Mouse (Mus musculus) hindbrain, embryonic 16.5 days (tissue): Measurements from ENCODE around the gene Gm20489. TPM values are rescaled to one million over a fixed set of nuclear protein-coding genes. Genes with fewer than 3 reads are reported as not detected.
A peak's percentile ranks its signal among the peaks of the same experiment; 100 is the strongest.

ENCODE experiments used
- ATAC-seq: fragments of 200-750 bp; cut with Nextera tagmentation; 2 replicates; pipeline ENCODE4 v1.8.0; 2017; ENCODE audit warnings: moderate TSS enrichment, moderate library complexity
- H3K27ac ChIP-seq: fragments of 300-500 bp; sonication (generic); 2 replicates; pipeline ENCODE4 v1.5.1; 2014; ENCODE audit warnings: low read depth, mild to moderate bottlenecking, control low read depth, low read length, moderate library complexity
- H3K27me3 ChIP-seq: fragments of 300-500 bp; sonication (generic); replicated peaks from 2 replicates; pipeline ENCODE4 v1.6.1; 2014; ENCODE audit warnings: low read length; ENCODE audit not compliant: control insufficient read depth, insufficient read depth
- H3K36me3 ChIP-seq: fragments of 300-500 bp; sonication (generic); 2 replicates; pipeline ENCODE4 v1.6.1; 2014; ENCODE audit warnings: mild to moderate bottlenecking, low read length, moderate library complexity, mixed read lengths; ENCODE audit not compliant: control insufficient read depth, insufficient read depth
- H3K4me1 ChIP-seq: fragments of 300-500 bp; sonication (generic); 2 replicates; pipeline ENCODE4 v1.6.1; 2014; ENCODE audit warnings: low read depth, low read length; ENCODE audit not compliant: control insufficient read depth, insufficient read depth
- H3K4me2 ChIP-seq: fragments of 300-500 bp; sonication (generic); 2 replicates; pipeline ENCODE4 v1.6.1; 2014; ENCODE audit warnings: mild to moderate bottlenecking, low read length, control low read depth, moderate library complexity
- H3K4me3 ChIP-seq: fragments of 300-500 bp; sonication (generic); 2 replicates; pipeline ENCODE4 v1.5.1; 2014; ENCODE audit warnings: mild to moderate bottlenecking, low read length, control low read depth, moderate library complexity
- H3K9ac ChIP-seq: fragments of 300-500 bp; sonication (generic); 2 replicates; pipeline ENCODE4 v1.6.1; 2014; ENCODE audit warnings: low read depth, mild to moderate bottlenecking, control low read depth, low read length, moderate library complexity
- H3K9me3 ChIP-seq: fragments of 300-500 bp; sonication (generic); 2 replicates; pipeline ENCODE4 v1.6.1; 2014; ENCODE audit warnings: mild to moderate bottlenecking, low read length, moderate library complexity; ENCODE audit not compliant: control insufficient read depth
- WGBS: fragments of 180-500 bp; shearing (Covaris S2); extraction: QIAGEN DNeasy Blood & Tissue Kit; methylation state at CpG from one replicate; pipeline ENCODE4 v1.1.7; 2014; 5-methylcytosine and 5-hydroxymethylcytosine counted together
- polyA plus RNA-seq: library from polyadenylated mRNA; unstranded; fragments of >200 nt; fragmentation: Nextera tagmentation; extraction: Ambion mirVana; gene quantifications from 2 replicates; pipeline ENCODE4 v1.2.1, GENCODE M21; 2015

Gene Gm20489
- polyA plus RNA-seq, 1 experiment from 2014 or later: not detected

DNA sequence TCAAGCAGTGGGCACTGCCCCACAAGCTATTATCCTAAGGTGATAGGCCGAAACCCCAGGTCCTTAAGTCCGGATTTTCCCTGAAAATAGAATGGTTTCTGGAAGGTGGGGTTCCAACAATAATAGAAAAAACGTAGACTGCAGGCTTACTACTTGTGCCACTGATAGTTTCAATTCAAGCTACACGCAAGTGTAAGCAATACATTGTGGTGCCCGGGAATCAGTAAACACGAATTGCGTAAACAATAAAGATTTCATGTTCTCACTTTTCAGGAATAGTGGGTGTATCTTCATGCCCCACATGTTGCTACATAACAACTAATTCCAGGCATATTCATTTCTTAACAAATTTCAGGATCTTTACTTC, 46.0 kb downstream of the Gm20489 start:
- 15% methylated on average over 7 of the region's 7 CpGs for WGBS
- H3K4me1 ChIP-seq: peaks cover 3% of the 10 kb centered on the region; the same call in 1 of the 2 replicates
- no peaks in the 10 kb centered on the region for H3K36me3 ChIP-seq
- no peaks in the 10 kb centered on the region for H3K9me3 ChIP-seq
- H3K27ac ChIP-seq: peak overlapping the region; percentile 72
- H3K4me2 ChIP-seq: peak overlapping the region; percentile 56
- peak overlapping the region; percentile 41 for H3K4me3 ChIP-seq
- H3K9ac ChIP-seq: no peak overlapping the region
- ATAC-seq: no peak
- H3K27me3 ChIP-seq: no peaks in the 10 kb centered on the region

DNA sequence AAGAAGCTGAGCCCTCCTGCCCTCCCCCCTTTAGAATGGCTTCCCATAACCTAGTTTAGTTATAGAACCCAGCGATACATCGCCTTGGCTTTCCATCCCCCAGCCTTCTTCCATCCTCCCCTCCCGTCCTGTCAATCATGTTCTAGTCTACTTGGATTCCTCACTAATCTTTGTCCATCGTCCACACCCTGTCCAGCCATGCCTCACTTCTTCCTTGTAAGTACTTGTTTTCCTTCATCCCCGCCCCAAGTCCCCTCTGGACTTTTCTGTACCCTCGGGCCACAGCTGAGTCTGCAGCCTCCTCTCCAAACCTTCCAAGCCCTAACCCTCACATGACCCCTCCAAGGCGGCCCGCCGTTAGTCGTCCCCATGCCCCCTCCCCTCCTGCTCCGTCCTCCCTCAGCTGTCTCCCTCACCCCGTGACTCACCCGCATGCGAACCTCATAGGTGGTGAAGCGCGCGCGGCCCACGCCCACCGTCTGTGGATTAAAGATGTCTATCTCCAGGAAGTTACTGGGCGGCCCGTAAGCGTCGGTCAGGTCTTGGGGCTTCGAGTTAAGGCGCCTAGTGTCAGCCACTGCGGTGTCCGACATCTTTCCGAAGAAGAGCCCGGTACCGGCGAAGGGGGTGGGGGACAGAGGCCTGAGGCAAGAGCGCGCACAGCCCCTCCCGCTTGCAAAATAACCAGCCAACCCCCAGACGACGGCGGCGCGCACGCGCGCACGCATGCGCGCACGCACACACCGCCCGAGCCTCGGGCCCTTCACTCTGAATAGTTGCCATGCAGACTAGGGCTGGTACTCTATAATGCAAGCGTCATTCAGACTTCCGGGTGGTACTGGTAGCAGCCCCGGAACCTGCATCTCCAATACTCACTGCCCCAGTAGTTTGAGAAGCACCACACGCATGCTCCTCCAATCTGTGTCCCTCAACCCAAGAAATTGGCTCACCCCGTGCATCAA, 46.7 kb downstream of the Gm20489 start, which contains the start of gene Snx12:
Gene Snx12, minus strand, starts transcription at position 730 of the 962 bp plus-strand sequence.
- Histone ChIP-seq H3K36me3 (no peaks in the 10 kb centered on the region), H3K4me3 (peak within 1 kb of the TSS; percentile 56), H3K9ac (peak within 1 kb of the TSS; percentile 62), H3K27ac (peak within 1 kb of the TSS; percentile 82), H3K4me1 (peaks cover 3% of the 10 kb centered on the region; the same call in 1 of the 2 replicates), H3K4me2 (peak within 1 kb of the TSS; percentile 58), H3K27me3 (no peaks in the 10 kb centered on the region), H3K9me3 (no peaks in the 10 kb centered on the region)
- 13% methylated on average over 55 of the region's 55 CpGs for WGBS
- ATAC-seq: peak; percentile 99

Other genes with a start within 250 kb of the Gm20489 start
- 0.11 TPM in 1 of 2 replicates, not detected in the other for gene Tex11, start 209.4 kb downstream of the Gm20489 start, polyA plus RNA-seq
- gene Slc7a3, start 183.0 kb downstream of the Gm20489 start, polyA plus RNA-seq: 10.2 and 13.4 TPM in 2 replicates
- gene Snx12, start 46.5 kb downstream of the Gm20489 start, polyA plus RNA-seq: 43.3 and 52.5 TPM in 2 replicates
- 0.70 and 1.1 TPM in 2 replicates for gene Foxo4, start 14.5 kb downstream of the Gm20489 start, polyA plus RNA-seq
- gene Gm614, start 5.0 kb downstream of the Gm20489 start, polyA plus RNA-seq: not detected in 2 replicates
- 6.8 and 7.9 TPM in 2 replicates for gene Il2rg, start 768 bp downstream of the Gm20489 start, polyA plus RNA-seq
- 17.6 and 25.2 TPM in 2 replicates for gene Med12, start 5.0 kb upstream of the Gm20489 start, polyA plus RNA-seq
- 88.0 and 92.3 TPM in 2 replicates for gene Nlgn3, start 30.1 kb upstream of the Gm20489 start, polyA plus RNA-seq
- gene Gjb1, start 107.4 kb upstream of the Gm20489 start, polyA plus RNA-seq: 1.3 and 2.2 TPM in 2 replicates
- gene Zmym3, start 151.8 kb upstream of the Gm20489 start, polyA plus RNA-seq: 90.6 and 91.5 TPM in 2 replicates
- gene Nono, start 160.3 kb upstream of the Gm20489 start, polyA plus RNA-seq: 256 and 286 TPM in 2 replicates
- gene Itgb1bp2, start 180.1 kb upstream of the Gm20489 start, polyA plus RNA-seq: 0.78 and 7.2 TPM in 2 replicates